Mouse (Mus musculus) lung, postnatal 0 days (tissue): ENCODE results near the gene Ep400.

Experiments used
- CTCF ChIP-seq: IDR thresholded peaks from 2 replicates; pipeline ENCODE4 v1.5.1; 2016; ENCODE audit warnings: antibody characterized with exemption, mild to moderate bottlenecking
- EP300 ChIP-seq: IDR thresholded peaks from 2 replicates; pipeline ENCODE4 v1.6.1; 2016; ENCODE audit warnings: antibody characterized with exemption, mild to moderate bottlenecking, control low read depth

- no peak for TF ChIP-seq CTCF
- no peak for TF ChIP-seq EP300
These were observed 116.8 kb downstream of the Ep400 start for GRCm38 (mm10) chr5:110653686-110654085.
